Mouse (Mus musculus) heart, postnatal 0 days (tissue): ENCODE results near the gene Otogl. TPM values are rescaled to one million over a fixed set of nuclear protein-coding genes. Genes with fewer than 3 reads are reported as not detected.

Experiments used
- ATAC-seq: fragments of 200-750 bp; cut with Nextera tagmentation; 2 replicates; pipeline ENCODE4 v1.8.0; 2017; ENCODE audit warnings: low read depth, moderate number of reproducible peaks, moderate library complexity; ENCODE audit not compliant: insufficient read depth
- DNase-seq: peaks from one replicate; pipeline ENCODE4 v3.0.0-alpha.2; 2016; ENCODE audit warnings: low spot score
- H3K27ac ChIP-seq: fragments of 300-500 bp; sonication (generic); 2 replicates; pipeline ENCODE4 v1.5.1; 2014; ENCODE audit warnings: low read depth, mild to moderate bottlenecking
- H3K27me3 ChIP-seq: fragments of 300-500 bp; sonication (generic); 2 replicates; pipeline ENCODE4 v1.6.1; 2014; ENCODE audit warnings: low read length, mixed read lengths; ENCODE audit not compliant: control insufficient read depth, insufficient read depth
- H3K36me3 ChIP-seq: fragments of 300-500 bp; sonication (generic); replicated peaks from 2 replicates; pipeline ENCODE4 v1.6.1; 2014; ENCODE audit warnings: low read length, mixed read lengths; ENCODE audit not compliant: control insufficient read depth, insufficient read depth
- H3K4me1 ChIP-seq: fragments of 300-500 bp; sonication (generic); 2 replicates; pipeline ENCODE4 v1.6.1; 2014; ENCODE audit warnings: antibody characterized with exemption; ENCODE audit not compliant: control insufficient read depth, insufficient read depth
- H3K4me2 ChIP-seq: fragments of 300-500 bp; sonication (generic); 2 replicates; pipeline ENCODE4 v1.6.1; 2014; ENCODE audit warnings: low read depth, mild to moderate bottlenecking, low read length, moderate library complexity
- H3K4me3 ChIP-seq: fragments of 300-500 bp; sonication (generic); 2 replicates; pipeline ENCODE4 v1.5.1; 2014; ENCODE audit warnings: low read depth, low read length
- H3K9ac ChIP-seq: fragments of 300-500 bp; sonication (generic); replicated peaks from 2 replicates; pipeline ENCODE4 v1.6.1; 2014; ENCODE audit warnings: low read depth, low read length, mixed read lengths
- H3K9me3 ChIP-seq: fragments of 300-500 bp; sonication (generic); replicated peaks from 2 replicates; pipeline ENCODE4 v1.6.1; 2016; ENCODE audit warnings: low read length; ENCODE audit not compliant: control insufficient read depth
- CTCF ChIP-seq: IDR thresholded peaks from 2 replicates; pipeline ENCODE4 v1.5.1; 2016; ENCODE audit warnings: antibody characterized with exemption, control low read depth, low read depth
- EP300 ChIP-seq: IDR thresholded peaks from 2 replicates; pipeline ENCODE4 v1.6.1; 2016; ENCODE audit warnings: antibody characterized with exemption, low read depth
- WGBS: fragments of 180-500 bp; shearing (Covaris S2); extraction: QIAGEN DNeasy Blood & Tissue Kit; methylation state at CpG from one replicate; pipeline ENCODE4 v1.1.7; 2014; 5-methylcytosine and 5-hydroxymethylcytosine counted together
- polyA plus RNA-seq: library from polyadenylated mRNA; unstranded; fragments of >200 nt; fragmentation: Nextera tagmentation; extraction: Ambion mirVana; gene quantifications from 2 replicates; pipeline ENCODE4 v1.2.1, GENCODE M21; 2015
- total RNA-seq: library from RNA; depleted of rRNA; stranded (reverse); fragments of >200 nt; gene quantifications from 2 replicates; pipeline ENCODE4 v1.2.3, GENCODE M21; 2014; ENCODE audit warnings: low replicate concordance

Gene Otogl
- total and polyA plus RNA-seq, 2 experiments from 2014 or later, result 0.08 to 0.15 TPM

- H3K36me3 ChIP-seq, result no peaks in the 10 kb centered on the region
- H3K27ac ChIP-seq, result no peak overlapping the region
- H3K9me3 ChIP-seq, result no peaks in the 10 kb centered on the region
- no peak overlapping the region for H3K4me3 ChIP-seq
- H3K4me2 ChIP-seq, result no peak overlapping the region
- TF ChIP-seq EP300 (no peak), CTCF (peak; percentile 48)
- H3K4me1 ChIP-seq, result peaks cover 7% of the 10 kb centered on the region; the same call in 1 of the 2 replicates
- ATAC-seq (no peak), DNase-seq (no peak)
- no peaks in the 10 kb centered on the region for H3K27me3 ChIP-seq
- H3K9ac ChIP-seq, result no peak overlapping the region
These were observed 13.4 kb upstream of the Otogl start for GRCm38 (mm10) chr10:107925306-107925705.

- no peak overlapping the region for H3K9ac ChIP-seq
- no peaks in the 10 kb centered on the region for H3K9me3 ChIP-seq
- TF ChIP-seq EP300 (no peak), CTCF (no peak)
- H3K4me3 ChIP-seq, result no peak overlapping the region
- DNase-seq (no peak), ATAC-seq (no peak)
- H3K4me2 ChIP-seq, result no peak overlapping the region
- no peaks in the 10 kb centered on the region for H3K27me3 ChIP-seq
- H3K27ac ChIP-seq, result no peak overlapping the region
- no peaks in the 10 kb centered on the region for H3K36me3 ChIP-seq
- 35% methylated on average over 2 of the region's 2 CpGs for WGBS
- 0 out of 2 replicates have a peak, but pooled peaks cover 7% of the 10 kb centered on the region for H3K4me1 ChIP-seq
These were observed 11.9 kb upstream of the Otogl start for GRCm38 (mm10) chr10:107923860-107924259.

- Histone ChIP-seq H3K9me3 (no peaks in the 10 kb centered on the region; the same call in 1 of the 2 replicates), H3K9ac (no peak overlapping the region), H3K4me1 (0 out of 2 replicates have a peak, but pooled peaks cover 7% of the 10 kb centered on the region), H3K4me3 (no peak overlapping the region), H3K27me3 (no peaks in the 10 kb centered on the region), H3K27ac (no peak overlapping the region), H3K36me3 (no peaks in the 10 kb centered on the region), H3K4me2 (no peak overlapping the region)
- DNase-seq (no peak), ATAC-seq (no peak)
- no peak for TF ChIP-seq EP300
- TF ChIP-seq CTCF, result peak; percentile 51
- 21% methylated on average over 1 of the region's 1 CpGs for WGBS
These were observed 10.8 kb upstream of the Otogl start for GRCm38 (mm10) chr10:107922750-107923149.

GRCm38 (mm10) chr10:107921549-107921948 is 9.6 kb upstream of the Otogl start:
- H3K4me2 ChIP-seq, result no peak overlapping the region
- no peak overlapping the region for H3K27ac ChIP-seq
- TF ChIP-seq EP300, result no peak
- no peak for TF ChIP-seq CTCF
- 3% methylated on average over 1 of the region's 1 CpGs for WGBS
- H3K9ac ChIP-seq, result no peak overlapping the region
- H3K27me3 ChIP-seq, result no peaks in the 10 kb centered on the region
- H3K36me3 ChIP-seq, result no peaks in the 10 kb centered on the region
- H3K4me3 ChIP-seq, result no peak overlapping the region
- DNase-seq, result no peak
- H3K9me3 ChIP-seq, result no peaks in the 10 kb centered on the region; the same call in 1 of the 2 replicates
- ATAC-seq, result no peak
- 0 out of 2 replicates have a peak, but pooled peaks cover 7% of the 10 kb centered on the region for H3K4me1 ChIP-seq

GRCm38 (mm10) chr10:107921134-107921533 is 9.2 kb upstream of the Otogl start:
- Histone ChIP-seq H3K4me3 (no peak overlapping the region), H3K9ac (no peak overlapping the region), H3K4me1 (0 out of 2 replicates have a peak, but pooled peaks cover 7% of the 10 kb centered on the region), H3K4me2 (no peak overlapping the region), H3K9me3 (no peaks in the 10 kb centered on the region; the same call in 1 of the 2 replicates), H3K27me3 (no peaks in the 10 kb centered on the region), H3K27ac (no peak overlapping the region), H3K36me3 (no peaks in the 10 kb centered on the region)
- ATAC-seq (no peak), DNase-seq (no peak)
- 81% methylated on average over 1 of the region's 1 CpGs for WGBS
- TF ChIP-seq CTCF (no peak), EP300 (no peak)

GRCm38 (mm10) chr10:107913013-107913412 is 1.1 kb upstream of the Otogl start:
- WGBS, result 50% methylated on average over 2 of the region's 2 CpGs
- H3K4me3 ChIP-seq, result no peak overlapping the region
- H3K27me3 ChIP-seq, result no peaks in the 10 kb centered on the region
- DNase-seq, result no peak
- H3K4me2 ChIP-seq, result no peak overlapping the region
- H3K27ac ChIP-seq, result no peak overlapping the region
- no peaks in the 10 kb centered on the region for H3K36me3 ChIP-seq
- H3K9ac ChIP-seq, result no peak overlapping the region
- H3K4me1 ChIP-seq, result no peaks in the 10 kb centered on the region
- no peak for TF ChIP-seq EP300
- no peak for TF ChIP-seq CTCF
- no peaks in the 10 kb centered on the region; the same call in 1 of the 2 replicates for H3K9me3 ChIP-seq
- no peak for ATAC-seq
